Mouse (Mus musculus) bone marrow macrophage, adult 2 months (primary cell): ENCODE measurements around the gene Smurf2.

Experiments
- CTCF ChIP-seq: IDR thresholded peaks from 2 replicates; pipeline ENCODE4 v1.5.1; 2012; ENCODE audit warnings: low read depth, mild to moderate bottlenecking, low read length, moderate library complexity
- POLR2A ChIP-seq: IDR thresholded peaks from 2 replicates; pipeline ENCODE4 v1.6.1; 2012; ENCODE audit warnings: mild to moderate bottlenecking, low read depth, low read length, borderline replicate concordance

DNA sequence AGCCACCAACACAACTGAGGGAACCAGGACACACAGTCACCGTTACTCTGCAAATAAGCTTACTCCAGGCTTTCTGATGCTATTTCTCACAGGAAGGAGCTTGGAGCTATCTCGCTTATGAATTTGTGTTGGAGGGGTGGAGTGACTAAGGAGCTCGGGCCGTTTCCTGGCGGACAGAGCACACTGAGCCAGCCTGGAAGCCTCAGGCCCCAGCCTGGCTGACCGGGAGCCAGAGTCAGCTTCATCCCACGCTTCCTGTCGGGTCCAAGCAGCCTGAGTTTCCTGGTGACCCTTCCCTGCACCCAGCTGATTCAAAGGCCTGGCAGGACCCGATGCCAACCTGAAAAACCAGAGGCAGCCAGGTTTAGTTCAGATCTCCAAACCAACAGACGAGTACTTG, 47.1 kb upstream of the Smurf2 start:
- TF ChIP-seq POLR2A (no peak), CTCF (no peak)
